Mouse (Mus musculus) lung, embryonic 14.5 days (tissue): ENCODE measurements around the gene Cep164. TPM values are rescaled to one million over a fixed set of nuclear protein-coding genes. Genes with fewer than 3 reads are reported as not detected.

ENCODE experiments used
- ATAC-seq: fragments of 200-750 bp; cut with Nextera tagmentation; 2 replicates; pipeline ENCODE4 v1.8.0; 2017; ENCODE audit warnings: mild to moderate bottlenecking, moderate TSS enrichment, moderate library complexity; ENCODE audit not compliant: insufficient read depth
- DNase-seq: peaks from one replicate; pipeline ENCODE4 v3.0.0-alpha.2; 2015
- H3K27ac ChIP-seq: fragments of 300-500 bp; sonication (generic); 2 replicates; pipeline ENCODE4 v1.5.1; 2014; ENCODE audit warnings: low read depth, mild to moderate bottlenecking, moderate library complexity
- H3K27me3 ChIP-seq: fragments of 300-500 bp; sonication (generic); 2 replicates; pipeline ENCODE4 v1.6.1; 2014; ENCODE audit warnings: low read length, control low read depth; ENCODE audit not compliant: insufficient read depth
- H3K36me3 ChIP-seq: fragments of 300-500 bp; sonication (generic); 2 replicates; pipeline ENCODE4 v1.6.1; 2014; ENCODE audit warnings: control low read depth; ENCODE audit not compliant: insufficient read depth
- H3K4me1 ChIP-seq: fragments of 300-500 bp; sonication (generic); 2 replicates; pipeline ENCODE4 v1.6.1; 2014; ENCODE audit warnings: antibody characterized with exemption, control low read depth; ENCODE audit not compliant: insufficient read depth
- H3K4me2 ChIP-seq: fragments of 300-500 bp; sonication (generic); 2 replicates; pipeline ENCODE4 v1.6.1; 2014; ENCODE audit warnings: mild to moderate bottlenecking
- H3K4me3 ChIP-seq: fragments of 300-500 bp; sonication (generic); 2 replicates; pipeline ENCODE4 v1.5.1; 2014; ENCODE audit warnings: low read depth, low read length
- H3K9ac ChIP-seq: fragments of 300-500 bp; sonication (generic); 2 replicates; pipeline ENCODE4 v1.6.1; 2014
- H3K9me3 ChIP-seq: fragments of 300-500 bp; sonication (generic); 2 replicates; pipeline ENCODE4 v1.6.1; 2016; ENCODE audit warnings: low read depth, low read length, control low read depth
- CTCF ChIP-seq: IDR thresholded peaks from 2 replicates; pipeline ENCODE4 v1.5.1; 2016; ENCODE audit warnings: antibody characterized with exemption, low read depth
- WGBS: fragments of 180-500 bp; shearing (Covaris S2); extraction: QIAGEN DNeasy Blood & Tissue Kit; methylation state at CpG from one replicate; pipeline ENCODE4 v1.1.7; 2014; 5-methylcytosine and 5-hydroxymethylcytosine counted together
- polyA plus RNA-seq: library from polyadenylated mRNA; unstranded; fragments of >200 nt; fragmentation: Nextera tagmentation; extraction: Ambion mirVana; gene quantifications from 2 replicates; pipeline ENCODE4 v1.2.1, GENCODE M21; 2014

Cep164 gene
- polyA plus RNA-seq, 1 experiment from 2014 or later = 26.9 TPM

GRCm38 (mm10) chr9:45838434-45839138 is 10.1 kb upstream of the Cep164 start, which contains the start of gene Bace1:
Bace1 (plus strand) TSS chr9:45838580.
- WGBS = under 1% methylated on average over 40 of the region's 40 CpGs
- no peaks in the 10 kb centered on the region for H3K27me3 ChIP-seq
- DNase-seq (peak; percentile 96), ATAC-seq (peak; percentile 88)
- H3K9me3 ChIP-seq = no peaks in the 10 kb centered on the region
- peak within 1 kb of the TSS; percentile 65 for H3K4me3 ChIP-seq
- peak; percentile 52 for TF ChIP-seq CTCF
- peak within 1 kb of the TSS; percentile 96 for H3K4me2 ChIP-seq
- peaks cover 9% of the 10 kb centered on the region for H3K4me1 ChIP-seq
- no peaks in the 10 kb centered on the region for H3K36me3 ChIP-seq
- peak within 1 kb of the TSS; percentile 71 for H3K9ac ChIP-seq
- H3K27ac ChIP-seq = no peak within 1 kb of the TSS; the same call in 1 of the 2 replicates

DNA sequence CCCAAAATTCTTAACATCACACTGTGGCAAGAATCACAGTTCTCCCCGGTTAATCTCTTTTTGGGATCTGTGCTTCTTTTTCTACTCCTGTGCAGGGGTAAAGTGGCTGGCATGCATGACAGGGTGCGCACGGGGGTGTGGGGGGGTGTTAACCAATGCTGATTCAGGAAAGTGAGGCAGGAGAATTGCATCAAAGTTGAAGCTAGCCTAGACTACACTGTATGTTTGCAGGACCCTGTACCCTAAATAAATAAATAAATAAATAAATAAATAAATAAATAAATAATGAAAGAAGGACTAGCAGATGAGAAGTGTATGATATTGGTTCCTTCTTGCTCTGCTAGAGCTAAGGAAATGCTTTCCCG is 9.6 kb upstream of the Cep164 start:
- H3K9ac ChIP-seq = no peak overlapping the region
- H3K36me3 ChIP-seq = no peaks in the 10 kb centered on the region
- no peaks in the 10 kb centered on the region for H3K9me3 ChIP-seq
- peak overlapping the region; percentile 96 for H3K4me2 ChIP-seq
- no peak for TF ChIP-seq CTCF
- no peak; the same call in 1 of the 2 replicates for ATAC-seq
- no peak for DNase-seq
- H3K27me3 ChIP-seq = no peaks in the 10 kb centered on the region
- peaks cover 9% of the 10 kb centered on the region for H3K4me1 ChIP-seq
- no peak overlapping the region for H3K27ac ChIP-seq
- peak overlapping the region; percentile 65 for H3K4me3 ChIP-seq
- 18% methylated on average over 4 of the region's 4 CpGs for WGBS

- 67% methylated on average over 2 of the region's 2 CpGs for WGBS
- Histone ChIP-seq H3K4me2 (no peak overlapping the region), H3K4me3 (no peak overlapping the region), H3K27ac (no peak overlapping the region), H3K4me1 (no peaks in the 10 kb centered on the region), H3K27me3 (no peaks in the 10 kb centered on the region), H3K9ac (no peak overlapping the region), H3K9me3 (no peaks in the 10 kb centered on the region), H3K36me3 (no peaks in the 10 kb centered on the region)
- DNase-seq = no peak
- no peak for ATAC-seq
- no peak for TF ChIP-seq CTCF
These were observed 5.0 kb upstream of the Cep164 start for GRCm38 (mm10) chr9:45833461-45833860.

GRCm38 (mm10) chr9:45832898-45833297 is 4.4 kb upstream of the Cep164 start:
- no peak for ATAC-seq
- DNase-seq = no peak
- Histone ChIP-seq H3K27ac (no peak overlapping the region), H3K9ac (no peak overlapping the region), H3K27me3 (no peaks in the 10 kb centered on the region), H3K4me3 (no peak overlapping the region), H3K9me3 (no peaks in the 10 kb centered on the region), H3K4me1 (no peaks in the 10 kb centered on the region), H3K36me3 (no peaks in the 10 kb centered on the region), H3K4me2 (no peak overlapping the region)
- 87% methylated on average over 2 of the region's 2 CpGs for WGBS
- no peak for TF ChIP-seq CTCF

DNA sequence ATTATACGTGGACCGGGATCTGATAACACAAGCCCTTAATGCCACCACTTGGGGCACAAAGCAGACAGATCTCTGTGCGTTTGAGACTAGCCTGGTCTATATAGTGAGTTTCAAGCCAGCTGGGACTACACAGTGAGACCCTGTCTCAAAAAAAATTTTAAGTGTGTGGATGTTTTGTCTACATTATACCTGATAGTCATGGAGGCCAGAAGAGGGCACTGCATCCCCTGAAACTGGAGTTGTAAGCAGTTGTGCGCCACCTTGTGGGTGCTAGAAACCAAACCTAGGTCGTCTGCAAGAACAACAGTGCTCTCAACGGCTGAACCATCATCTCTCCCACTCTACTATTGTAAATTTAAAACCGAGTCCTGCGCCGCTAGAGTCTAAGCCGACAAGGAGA is 616 bp upstream of the Cep164 start:
- DNase-seq (peak; percentile 90), ATAC-seq (peak; percentile 53)
- peak; percentile 89 for TF ChIP-seq CTCF
- Histone ChIP-seq H3K27ac (peak overlapping the region; percentile 30; the same call in 1 of the 2 replicates), H3K4me2 (peak overlapping the region; percentile 85), H3K27me3 (no peaks in the 10 kb centered on the region), H3K9ac (no peak overlapping the region), H3K36me3 (no peaks in the 10 kb centered on the region), H3K4me1 (no peaks in the 10 kb centered on the region), H3K9me3 (no peaks in the 10 kb centered on the region), H3K4me3 (peak overlapping the region; percentile 79)
- 24% methylated on average over 10 of the region's 10 CpGs for WGBS

GRCm38 (mm10) chr9:45827663-45828290 is 714 bp downstream of the Cep164 start:
- no peak for TF ChIP-seq CTCF
- no peaks in the 10 kb centered on the region for H3K27me3 ChIP-seq
- peak overlapping the region; percentile 79 for H3K4me3 ChIP-seq
- H3K4me1 ChIP-seq = no peaks in the 10 kb centered on the region
- peak; percentile 59 for DNase-seq
- H3K36me3 ChIP-seq = no peaks in the 10 kb centered on the region
- ATAC-seq = peak; percentile 57
- no peaks in the 10 kb centered on the region for H3K9me3 ChIP-seq
- H3K27ac ChIP-seq = peak overlapping the region; percentile 76; the same call in 1 of the 2 replicates
- 6% methylated on average over 23 of the region's 23 CpGs for WGBS
- peak overlapping the region; percentile 62 for H3K9ac ChIP-seq
- H3K4me2 ChIP-seq = peak overlapping the region; percentile 85

- Histone ChIP-seq H3K9ac (no peak overlapping the region), H3K36me3 (peaks cover 22% of the 10 kb centered on the region)
These were observed 10.0 kb downstream of the Cep164 start for GRCm38 (mm10) chr9:45818406-45819011.

More at GRCm38 (mm10) chr9:45818406-45819011, 10.0 kb downstream of the Cep164 start:
- no peak for TF ChIP-seq CTCF
- H3K4me3 ChIP-seq = no peak overlapping the region
- no peak overlapping the region for H3K4me2 ChIP-seq
- no peak overlapping the region for H3K27ac ChIP-seq
- H3K9me3 ChIP-seq = no peaks in the 10 kb centered on the region
- H3K4me1 ChIP-seq = 0 out of 2 replicates have a peak, but pooled peaks cover 4% of the 10 kb centered on the region
- DNase-seq (no peak), ATAC-seq (no peak)
- H3K27me3 ChIP-seq = no peaks in the 10 kb centered on the region
- 78% methylated on average over 9 of the region's 9 CpGs for WGBS
